Mouse (Mus musculus) MEL (cell line): ENCODE measurements around the gene Cldn3.

Source experiments
- BHLHE40 ChIP-seq: IDR thresholded peaks from 2 replicates; pipeline ENCODE4 v1.6.1; 2012; ENCODE audit warnings: low read depth, mild to moderate bottlenecking, inconsistent platforms, low read length, improper control_type of control experiment, borderline replicate concordance
- CTCF ChIP-seq, 3 experiments: IDR thresholded peaks in 2 of 3; conservative IDR thresholded peaks in 1 of 3; 2 replicates each; pipeline ENCODE4 v1.5.1; 2011 to 2012; ENCODE audit warnings: low read length in 3 of 3, low read depth in 2 of 3, mild to moderate bottlenecking in 2 of 3, improper control_type of control experiment in 1 of 3, inconsistent platforms in 1 of 3, mixed read lengths in 1 of 3, moderate library complexity in 1 of 3; ENCODE audit not compliant: control insufficient read depth in 1 of 3, insufficient read depth in 1 of 3, poor library complexity in 1 of 3, severe bottlenecking in 1 of 3
- E2F4 ChIP-seq: IDR thresholded peaks from 2 replicates; pipeline ENCODE4 v1.6.1; 2011; ENCODE audit warnings: low read depth, low read length, improper control_type of control experiment, borderline replicate concordance
- ELF1 ChIP-seq: IDR thresholded peaks from 2 replicates; pipeline ENCODE4 v1.6.1; 2014; ENCODE audit warnings: low read depth, mild to moderate bottlenecking, inconsistent platforms, low read length, improper control_type of control experiment, moderate library complexity
- EP300 ChIP-seq, 2 experiments: IDR thresholded peaks; 2 replicates each; pipeline ENCODE4 v1.6.1; 2011; ENCODE audit warnings: improper control_type of control experiment in 2 of 2, low read length in 2 of 2, low read depth in 1 of 2, mild to moderate bottlenecking in 1 of 2
- HCFC1 ChIP-seq: IDR thresholded peaks from 2 replicates; pipeline ENCODE4 v1.6.1; 2012; ENCODE audit warnings: low read depth, mild to moderate bottlenecking, inconsistent platforms, low read length, improper control_type of control experiment, moderate library complexity
- JUND ChIP-seq: IDR thresholded peaks from 2 replicates; pipeline ENCODE4 v1.6.1; 2011; ENCODE audit warnings: low read depth, mild to moderate bottlenecking, improper control_type of control experiment, low read length
- KAT2A ChIP-seq: conservative IDR thresholded peaks from 2 replicates; pipeline ENCODE4 v1.6.1; 2012; ENCODE audit warnings: low read depth, low read length, improper control_type of control experiment, inconsistent platforms
- MAX ChIP-seq: IDR thresholded peaks from 2 replicates; pipeline ENCODE4 v1.6.1; 2011; ENCODE audit warnings: low read length, improper control_type of control experiment
- MYC ChIP-seq: IDR thresholded peaks from 2 replicates; pipeline ENCODE4 v1.6.1; 2011; ENCODE audit warnings: low read depth, mild to moderate bottlenecking, low read length, improper control_type of control experiment, moderate library complexity
- POLR2A ChIP-seq, 2 experiments: IDR thresholded peaks; 2 replicates each; pipeline ENCODE4 v1.6.1; 2011 to 2012; ENCODE audit warnings: low read length in 2 of 2, mild to moderate bottlenecking in 2 of 2, control low read depth in 1 of 2, improper control_type of control experiment in 1 of 2, low read depth in 1 of 2, moderate library complexity in 1 of 2; ENCODE audit not compliant: control insufficient read depth in 1 of 2, insufficient read depth in 1 of 2, poor library complexity in 1 of 2
- RAD21 ChIP-seq: IDR thresholded peaks from 2 replicates; pipeline ENCODE4 v1.6.1; 2011; ENCODE audit warnings: mild to moderate bottlenecking, low read depth, low read length, improper control_type of control experiment
- ZC3H11A ChIP-seq: IDR thresholded peaks from 2 replicates; pipeline ENCODE4 v1.6.1; 2012; ENCODE audit warnings: low read depth, mild to moderate bottlenecking, inconsistent platforms, low read length, improper control_type of control experiment
- ZNF384 ChIP-seq: IDR thresholded peaks from 2 replicates; pipeline ENCODE4 v1.6.1; 2012; ENCODE audit warnings: low read depth, mild to moderate bottlenecking, inconsistent platforms, low read length, improper control_type of control experiment

- TF ChIP-seq EP300 (IDR thresholded peaks at IDR 0.05; ENCODE audit: low read depth in 1 of 2, low read length in 2 of 2) (no peak), KAT2A (no peak), JUND (no peak), MAX (no peak), ZC3H11A (no peak), HCFC1 (no peak), E2F4 (no peak), CTCF (IDR thresholded peaks at IDR 0.05 in 2 of 3, conservative IDR thresholded peaks at IDR 0.05 in 1 of 3; ENCODE audit: control insufficient read depth in 1 of 3, insufficient read depth in 1 of 3, low read depth in 2 of 3, low read length in 3 of 3, poor library complexity in 1 of 3, severe bottlenecking in 1 of 3) (no peak), MYC (no peak), BHLHE40 (no peak), POLR2A (IDR thresholded peaks at IDR 0.05; ENCODE audit: control insufficient read depth in 1 of 2, insufficient read depth in 1 of 2, low read depth in 1 of 2, low read length in 2 of 2, poor library complexity in 1 of 2) (no peak), ELF1 (no peak), ZNF384 (no peak), RAD21 (no peak)
Measured at GRCm38 (mm10) chr5:134989741-134990140, 3.7 kb downstream of the Cldn3 start.
